Comparison of ENCODE assay signal across 13 mouse cellular contexts in the genomic region with DNA sequence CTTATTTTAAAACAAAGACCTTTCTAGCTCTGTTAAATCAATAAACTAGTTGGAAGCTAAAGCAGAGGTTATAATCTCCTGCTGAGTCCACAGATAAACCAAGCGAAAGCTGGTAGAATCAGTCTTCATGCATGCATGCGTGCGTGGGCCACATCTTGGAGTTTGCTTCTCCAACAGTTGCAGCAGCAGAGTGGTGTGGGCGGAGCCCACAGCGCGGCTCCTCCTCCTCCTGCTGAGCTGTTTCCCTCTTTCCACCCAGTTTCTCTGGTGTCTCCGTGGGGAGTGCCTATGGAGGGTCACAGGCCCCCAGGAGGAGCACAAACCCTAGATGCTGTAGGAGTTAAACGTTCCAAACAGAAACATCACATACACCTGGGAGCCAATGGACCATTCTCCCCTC. TPM values are rescaled to one million over a fixed set of nuclear protein-coding genes. Genes with fewer than 3 reads are reported as not detected.
A peak's percentile ranks its signal among the peaks of the same experiment; 100 is the strongest.
DNase-seq lines count a peak whose midpoint lies in the region; ATAC-seq and TF ChIP-seq lines count a peak whose summit lies in the region.
"Had no signal": no experiment of that assay in that cellular context is flagged by ENCODE, and none has a peak within 500 bp of the region (broad histone marks: within the 10 kb centered on the region; RNA-seq: fewer than 3 reads in every experiment).

No protein-coding gene starts in this region.

- peak; percentile 5 for DNase-seq in adrenal gland, postnatal 25 days
- no peak for DNase-seq in adrenal gland, adult 18-20 months (ENCODE audit: low spot score in 2 of 2)
- DNase-seq in right cerebral cortex, adult 18-20 months: peak; percentile 57
- DNase-seq in right cerebral cortex, postnatal 4 days: no peak
- DNase-seq in lung, adult 18-20 months: no peak
- no peak for DNase-seq in urinary bladder, postnatal 36 days (ENCODE audit: low spot score in 2 of 2)
- DNase-seq: cerebellum, adult 11-12 months; heart, postnatal 36 days had no signal

- no peaks in the 10 kb centered on the region for H3K36me3 ChIP-seq in small intestine, adult 2 months (ENCODE audit: control insufficient read depth, insufficient read depth, low read length)
- H3K36me3 ChIP-seq: embryonic facial prominence, embryonic 15.5 days; limb, embryonic 12.5 days had no signal

- H3K27ac ChIP-seq in small intestine, adult 2 months (ENCODE audit: insufficient read depth, low read depth, low read length): peak overlapping the region; percentile 39
- H3K27ac ChIP-seq: embryonic facial prominence, embryonic 15.5 days; limb, embryonic 12.5 days had no signal

- H3K27me3 ChIP-seq in small intestine, adult 2 months (ENCODE audit: control insufficient read depth, insufficient read depth, low read length): no peaks in the 10 kb centered on the region
- H3K27me3 ChIP-seq: embryonic facial prominence, embryonic 15.5 days had no signal

- peaks cover 2% of the 10 kb centered on the region; the same call in 1 of the 2 replicates for H3K4me1 ChIP-seq in small intestine, adult 2 months (ENCODE audit: control insufficient read depth, insufficient read depth, insufficient read length, low read length)

- no peak for TF ChIP-seq POLR2A in small intestine, adult 2 months (IDR thresholded peaks at IDR 0.05; ENCODE audit: low read depth, low read length)

- no peak for TF ChIP-seq CTCF in small intestine, adult 2 months (IDR thresholded peaks at IDR 0.05; ENCODE audit: extremely low read depth, insufficient read length, insufficient replicate concordance, low read depth, low read length)

- ATAC-seq in common myeloid progenitor, adult 5-6 weeks (replicated peaks; ENCODE audit: low read depth, poor library complexity, severe bottlenecking): peak; percentile 53

- H3K4me3 ChIP-seq in small intestine, adult 2 months (ENCODE audit: low read depth, low read length): peak overlapping the region; percentile 35
- H3K4me3 ChIP-seq: embryonic facial prominence, embryonic 15.5 days; limb, embryonic 12.5 days had no signal

- WGBS in small intestine, adult 2 months: 31% methylated on average over 8 of the region's 8 CpGs

RNA-seq across cellular contexts. Expression of gene Art2b, which starts 47.9 kb away (rescaled TPM):
- total RNA-seq in adrenal gland, postnatal 25 days (2021): not detected in 2 replicates
- under 1 TPM in 1 of 2 experiments, not detected in 1; 0.19 TPM for total RNA-seq in adrenal gland, adult 18-20 months (2021)
- total RNA-seq in common myeloid progenitor, adult 5-6 weeks (2017): not detected in 2 replicates
- polyA plus RNA-seq in small intestine, adult 2 months (2012; rRNA removed): 2.5 and 4.1 TPM in 2 replicates
- total RNA-seq: gastrocnemius, adult 18-20 months; heart, postnatal 36 days had no signal
- polyA plus RNA-seq: embryonic facial prominence, embryonic 15.5 days; limb, embryonic 12.5 days had no signal

Comparison
In these comparisons a context has a peak if more than half of its experiments do, and no peak if none do; other contexts are left out.
1. DNase-seq: peak in adrenal gland, postnatal 25 days (single experiment) and right cerebral cortex, adult 18-20 months (single experiment); none in adrenal gland, adult 18-20 months (0 of 2), right cerebral cortex, postnatal 4 days (single experiment), lung, adult 18-20 months (0 of 2) and urinary bladder, postnatal 36 days (0 of 2).